Mouse (Mus musculus) E14TG2a.4 (cell line): ENCODE results near the gene Xbp1.

Experiments
- CTCF ChIP-seq: conservative IDR thresholded peaks from 2 replicates; pipeline ENCODE4 v1.5.1; 2014; ENCODE audit warnings: low read length
- NANOG ChIP-seq: IDR thresholded peaks from 2 replicates; pipeline ENCODE4 v1.6.1; 2014; ENCODE audit warnings: borderline replicate concordance, low read length, mixed read lengths
- POU5F1 ChIP-seq: IDR thresholded peaks from 2 replicates; pipeline ENCODE4 v1.6.1; 2014; ENCODE audit warnings: low read length, borderline replicate concordance

DNA sequence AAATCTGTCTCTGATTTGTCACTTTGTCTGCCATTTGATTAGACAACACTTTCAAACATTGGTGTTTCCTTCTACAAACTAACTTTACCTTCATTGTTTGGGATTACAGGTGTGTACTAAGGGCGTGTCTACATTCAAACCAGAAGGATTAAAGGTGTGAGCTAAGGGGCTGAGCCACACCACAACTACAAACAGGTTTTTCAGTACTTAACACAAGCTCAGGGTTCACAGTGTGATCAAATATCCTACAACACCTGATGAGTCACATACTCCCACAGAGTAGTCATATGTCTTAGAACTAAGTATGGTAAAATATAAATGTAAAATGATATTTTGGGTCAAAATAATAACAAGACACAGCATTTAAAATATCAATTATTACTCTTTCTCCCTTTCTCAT, 31.5 kb downstream of the Xbp1 start:
- TF ChIP-seq CTCF (no peak), POU5F1 (no peak), NANOG (no peak)
